Mouse (Mus musculus) hindbrain, embryonic 11.5 days (tissue): Measurements from ENCODE around the gene Tspan4. TPM values are rescaled to one million over a fixed set of nuclear protein-coding genes. Genes with fewer than 3 reads are reported as not detected.

ENCODE experiments used
- ATAC-seq: fragments of 200-750 bp; cut with Nextera tagmentation; 2 replicates; pipeline ENCODE4 v1.8.0; 2017; ENCODE audit warnings: mild to moderate bottlenecking, moderate TSS enrichment, moderate library complexity; ENCODE audit not compliant: low FRiP score
- DNase-seq: peaks from one replicate; pipeline ENCODE4 v3.0.0-alpha.2; 2015; ENCODE audit warnings: low spot score
- H3K27ac ChIP-seq: fragments of 300-500 bp; sonication (generic); 2 replicates; pipeline ENCODE4 v1.5.1; 2014; ENCODE audit warnings: mild to moderate bottlenecking, low read depth, low read length
- H3K27me3 ChIP-seq: fragments of 300-500 bp; sonication (generic); 2 replicates; pipeline ENCODE4 v1.6.1; 2014; ENCODE audit warnings: mild to moderate bottlenecking, low read length, moderate library complexity, mixed read lengths; ENCODE audit not compliant: control insufficient read depth, insufficient read depth
- H3K36me3 ChIP-seq: fragments of 300-500 bp; sonication (generic); 2 replicates; pipeline ENCODE4 v1.6.1; 2014; ENCODE audit warnings: mild to moderate bottlenecking, low read length, moderate library complexity, mixed read lengths; ENCODE audit not compliant: control insufficient read depth, insufficient read depth
- H3K4me1 ChIP-seq: fragments of 300-500 bp; sonication (generic); replicated peaks from 2 replicates; pipeline ENCODE4 v1.6.1; 2014; ENCODE audit warnings: low read length, mixed read lengths; ENCODE audit not compliant: control insufficient read depth, insufficient read depth
- H3K4me2 ChIP-seq: fragments of 300-500 bp; sonication (generic); replicated peaks from 2 replicates; pipeline ENCODE4 v1.6.1; 2014; ENCODE audit warnings: mild to moderate bottlenecking, low read depth, low read length
- H3K4me3 ChIP-seq: fragments of 300-500 bp; sonication (generic); 2 replicates; pipeline ENCODE4 v1.5.1; 2014; ENCODE audit warnings: low read depth, low read length
- H3K9ac ChIP-seq: fragments of 300-500 bp; sonication (generic); 2 replicates; pipeline ENCODE4 v1.6.1; 2014; ENCODE audit warnings: low read depth, low read length
- H3K9me3 ChIP-seq: fragments of 300-500 bp; sonication (generic); 2 replicates; pipeline ENCODE4 v1.6.1; 2016; ENCODE audit warnings: low read length; ENCODE audit not compliant: control insufficient read depth
- WGBS: fragments of 180-500 bp; shearing (Covaris S2); extraction: QIAGEN DNeasy Blood & Tissue Kit; methylation state at CpG from one replicate; pipeline ENCODE4 v1.1.7; 2014; 5-methylcytosine and 5-hydroxymethylcytosine counted together
- polyA plus RNA-seq: library from polyadenylated mRNA; unstranded; fragments of >200 nt; fragmentation: Nextera tagmentation; extraction: Ambion mirVana; gene quantifications from 2 replicates; pipeline ENCODE4 v1.2.1, GENCODE M21; 2014

The Tspan4 gene
- polyA plus RNA-seq, 1 experiment from 2014 or later: 31.4 TPM

GRCm38 (mm10) chr7:141510196-141510595 lies 35.2 kb downstream of the Tspan4 start:
- no peaks in the 10 kb centered on the region for H3K36me3 ChIP-seq
- H3K4me3 ChIP-seq: no peak overlapping the region
- no peak overlapping the region for H3K4me2 ChIP-seq
- WGBS: 94% methylated on average over 5 of the region's 5 CpGs
- ATAC-seq: no peak
- DNase-seq: no peak
- no peak overlapping the region for H3K27ac ChIP-seq
- H3K27me3 ChIP-seq: no peaks in the 10 kb centered on the region
- H3K4me1 ChIP-seq: no peaks in the 10 kb centered on the region
- no peaks in the 10 kb centered on the region for H3K9me3 ChIP-seq
- no peak overlapping the region for H3K9ac ChIP-seq

- Histone ChIP-seq H3K4me1 (no peaks in the 10 kb centered on the region), H3K9ac (no peak overlapping the region), H3K36me3 (no peaks in the 10 kb centered on the region), H3K27me3 (no peaks in the 10 kb centered on the region), H3K4me3 (no peak overlapping the region), H3K9me3 (no peaks in the 10 kb centered on the region), H3K27ac (no peak overlapping the region), H3K4me2 (no peak overlapping the region)
- WGBS: 61% methylated on average over 8 of the region's 8 CpGs
- DNase-seq: no peak
- no peak for ATAC-seq
Observed at GRCm38 (mm10) chr7:141510681-141511191, 35.7 kb downstream of the Tspan4 start.

- 87% methylated on average over 4 of the region's 4 CpGs for WGBS
- H3K4me3 ChIP-seq: no peak overlapping the region
- no peak for ATAC-seq
Observed at GRCm38 (mm10) chr7:141517638-141518037, 42.6 kb downstream of the Tspan4 start.

DNA sequence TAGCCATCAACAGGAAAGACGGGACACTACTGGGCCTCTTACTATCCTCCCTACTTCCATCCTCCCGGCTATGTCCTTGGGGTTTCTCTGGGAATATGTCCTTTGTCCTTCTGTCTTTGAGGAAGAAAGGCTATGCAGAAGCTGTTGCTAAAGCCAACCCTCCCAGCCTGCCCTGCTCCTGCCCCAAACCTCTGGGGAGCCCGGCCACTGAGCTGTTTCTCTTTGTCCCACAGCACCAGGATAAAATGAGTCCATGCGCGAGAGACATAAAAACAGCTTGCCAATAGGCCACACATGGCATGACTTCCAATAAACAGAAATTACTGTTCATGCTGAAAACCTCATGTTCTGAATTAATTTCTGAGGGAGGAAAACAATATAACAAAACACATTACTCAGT lies 43.3 kb downstream of the Tspan4 start:
- 84% methylated on average over 5 of the region's 5 CpGs for WGBS
- Histone ChIP-seq H3K36me3 (no peaks in the 10 kb centered on the region), H3K27me3 (no peaks in the 10 kb centered on the region), H3K9me3 (no peaks in the 10 kb centered on the region), H3K4me2 (no peak overlapping the region), H3K27ac (no peak overlapping the region), H3K4me3 (no peak overlapping the region), H3K4me1 (no peaks in the 10 kb centered on the region), H3K9ac (no peak overlapping the region)
- no peak for ATAC-seq
- DNase-seq: no peak

More at GRCm38 (mm10) chr7:141517638-141518037, 42.6 kb downstream of the Tspan4 start:
- Histone ChIP-seq H3K27ac (no peak overlapping the region), H3K4me2 (no peak overlapping the region), H3K36me3 (no peaks in the 10 kb centered on the region), H3K9me3 (no peaks in the 10 kb centered on the region), H3K9ac (no peak overlapping the region), H3K27me3 (no peaks in the 10 kb centered on the region), H3K4me1 (no peaks in the 10 kb centered on the region)
- DNase-seq: no peak

DNA sequence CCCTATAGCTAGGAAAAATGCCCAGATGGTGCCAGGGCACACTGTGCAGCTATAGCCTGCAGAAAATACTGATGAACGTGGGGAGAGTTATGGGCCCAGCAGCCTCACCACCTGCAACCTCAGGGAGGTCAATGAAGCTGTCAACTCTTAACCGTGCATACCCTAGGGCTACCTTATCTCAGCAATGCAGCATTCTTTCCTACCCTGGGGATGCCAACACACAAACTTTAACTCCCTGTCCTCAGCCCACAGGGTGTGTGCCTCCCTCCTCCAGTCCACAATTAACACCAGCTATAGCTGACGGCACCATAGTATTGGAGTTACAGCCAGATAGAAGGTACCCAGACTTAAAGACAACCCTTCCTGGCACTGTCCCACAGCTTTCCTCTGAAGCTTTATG lies 43.9 kb downstream of the Tspan4 start:
- ATAC-seq: no peak
- 83% methylated on average over 3 of the region's 3 CpGs for WGBS

DNA sequence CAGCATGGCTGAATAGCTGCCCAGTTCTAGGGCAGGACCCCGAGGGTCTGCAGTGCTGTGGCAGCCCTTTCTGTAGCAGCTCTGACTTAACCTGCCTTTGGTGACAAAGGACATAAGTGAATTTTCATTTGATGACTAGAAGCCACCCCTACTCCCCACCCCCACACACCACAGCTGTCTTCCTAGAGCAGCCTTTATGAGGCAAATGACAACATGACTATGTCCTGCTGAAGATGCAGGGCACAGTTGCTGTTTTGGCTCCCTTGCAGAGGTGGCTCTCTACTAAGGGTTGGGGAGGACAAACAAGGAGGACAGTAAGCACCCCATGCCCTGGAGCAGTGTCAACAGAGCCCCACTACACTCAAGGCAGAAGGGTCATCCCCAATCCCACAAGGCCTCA lies 44.8 kb downstream of the Tspan4 start:
- DNase-seq (no peak), ATAC-seq (no peak)
- 57% methylated on average over 1 of the region's 1 CpGs for WGBS
- Histone ChIP-seq H3K27me3 (no peaks in the 10 kb centered on the region), H3K4me1 (no peaks in the 10 kb centered on the region), H3K27ac (no peak overlapping the region), H3K9ac (no peak overlapping the region), H3K4me2 (no peak overlapping the region), H3K4me3 (no peak overlapping the region), H3K36me3 (no peaks in the 10 kb centered on the region), H3K9me3 (no peaks in the 10 kb centered on the region)

More for the DNA sequence above, 43.9 kb downstream of the Tspan4 start:
- Histone ChIP-seq H3K27ac (no peak overlapping the region), H3K4me1 (no peaks in the 10 kb centered on the region), H3K4me3 (no peak overlapping the region), H3K9ac (no peak overlapping the region), H3K4me2 (no peak overlapping the region), H3K36me3 (no peaks in the 10 kb centered on the region), H3K27me3 (no peaks in the 10 kb centered on the region), H3K9me3 (no peaks in the 10 kb centered on the region)
- no peak for DNase-seq

GRCm38 (mm10) chr7:141523007-141523406 lies 48.0 kb downstream of the Tspan4 start:
- no peaks in the 10 kb centered on the region for H3K9me3 ChIP-seq
- H3K4me1 ChIP-seq: no peaks in the 10 kb centered on the region
- WGBS: 54% methylated on average over 4 of the region's 4 CpGs
- H3K4me3 ChIP-seq: no peak overlapping the region
- H3K4me2 ChIP-seq: no peak overlapping the region
- no peak for ATAC-seq
- no peak overlapping the region for H3K27ac ChIP-seq
- no peaks in the 10 kb centered on the region for H3K36me3 ChIP-seq
- DNase-seq: no peak
- no peak overlapping the region for H3K9ac ChIP-seq
- no peaks in the 10 kb centered on the region; the same call in 1 of the 2 replicates for H3K27me3 ChIP-seq

DNA sequence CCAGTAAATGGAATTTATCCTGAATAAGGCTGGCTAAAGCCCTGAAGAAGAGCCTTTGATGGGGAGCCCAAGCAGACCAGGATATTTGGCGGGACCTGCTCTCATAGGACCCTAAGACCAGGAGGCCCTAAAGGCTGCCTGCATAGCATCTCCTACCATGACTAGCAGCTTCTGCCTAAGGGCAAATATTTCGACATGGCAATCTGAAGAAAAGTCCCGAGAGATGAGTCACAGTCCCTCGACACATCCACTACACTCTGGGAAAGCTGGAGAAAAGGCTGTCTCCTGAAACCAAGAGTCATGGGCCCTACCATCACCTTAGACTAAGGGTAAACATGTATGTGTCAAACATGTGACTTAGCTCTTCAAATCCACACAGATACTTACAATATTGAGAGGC lies 49.2 kb downstream of the Tspan4 start:
- H3K9me3 ChIP-seq: no peaks in the 10 kb centered on the region
- no peak overlapping the region for H3K27ac ChIP-seq
- ATAC-seq (no peak), DNase-seq (no peak)
- no peak overlapping the region for H3K4me3 ChIP-seq
- H3K27me3 ChIP-seq: no peaks in the 10 kb centered on the region; the same call in 1 of the 2 replicates
- H3K4me2 ChIP-seq: no peak overlapping the region
- H3K36me3 ChIP-seq: no peaks in the 10 kb centered on the region
- no peak overlapping the region for H3K9ac ChIP-seq
- no peaks in the 10 kb centered on the region for H3K4me1 ChIP-seq
- 84% methylated on average over 4 of the region's 4 CpGs for WGBS

DNA sequence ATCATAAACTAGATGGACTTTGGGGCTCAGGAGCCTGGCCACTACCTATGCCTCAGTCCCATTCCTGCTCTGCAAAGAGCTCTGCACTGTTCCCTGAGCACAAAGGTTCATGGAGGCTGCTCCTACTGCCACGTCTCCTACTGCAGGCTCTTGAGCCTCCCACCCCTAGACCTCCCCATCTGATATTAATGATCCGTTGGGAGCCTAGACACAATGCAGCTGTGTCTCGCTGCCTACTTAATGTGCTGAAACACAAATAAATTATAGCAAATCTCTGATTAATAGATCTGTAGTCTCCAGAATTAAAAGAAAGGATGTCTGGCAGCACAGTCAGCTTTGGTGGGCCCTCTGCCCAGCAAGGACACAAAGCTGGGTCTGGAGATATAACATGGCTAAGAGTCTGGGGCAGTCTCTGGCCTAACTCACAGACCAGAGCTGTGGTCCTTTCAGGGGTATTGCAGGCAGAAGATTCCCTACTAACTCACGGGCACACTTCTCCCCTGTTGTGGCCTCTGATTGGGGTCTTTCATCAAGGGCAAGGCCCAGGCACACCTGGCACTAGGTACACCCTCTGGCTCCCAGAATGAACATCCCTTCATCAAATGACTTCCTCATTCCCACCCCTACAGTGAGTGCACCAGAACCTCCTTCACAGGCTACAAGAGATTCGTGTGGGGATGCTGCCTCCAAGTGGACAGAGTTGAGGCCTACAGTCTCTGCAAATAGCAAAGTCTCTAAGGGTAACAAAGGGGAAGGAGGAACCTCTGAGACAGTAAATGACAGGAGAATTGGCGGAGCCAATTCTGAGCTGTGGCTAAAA lies 49.9 kb downstream of the Tspan4 start:
- Histone ChIP-seq H3K4me2 (no peak overlapping the region), H3K4me1 (no peaks in the 10 kb centered on the region), H3K36me3 (no peaks in the 10 kb centered on the region), H3K27ac (no peak overlapping the region), H3K9me3 (no peaks in the 10 kb centered on the region), H3K9ac (no peak overlapping the region), H3K27me3 (no peaks in the 10 kb centered on the region; the same call in 1 of the 2 replicates), H3K4me3 (no peak overlapping the region)
- WGBS: 61% methylated on average over 6 of the region's 6 CpGs
- ATAC-seq: peak; percentile 69
- DNase-seq: peak; percentile 80
